Mouse (Mus musculus) CH12.LX (cell line): ENCODE measurements around the gene Tnnt1. TPM values are rescaled to one million over a fixed set of nuclear protein-coding genes. Genes with fewer than 3 reads are reported as not detected.
A peak's percentile ranks its signal among the peaks of the same experiment; 100 is the strongest.

Experiments used
- DNase-seq: peaks from one replicate; pipeline ENCODE4 v3.0.0-alpha.2; 2013; ENCODE audit errors: extremely low read depth
- H3K27ac ChIP-seq: 2 replicates; pipeline ENCODE4 v1.5.1; 2012; ENCODE audit warnings: low read depth, mild to moderate bottlenecking, control low read depth, moderate library complexity; ENCODE audit not compliant: insufficient read depth
- H3K27me3 ChIP-seq: replicated peaks from 2 replicates; pipeline ENCODE3; 2012; ENCODE audit warnings: inconsistent platforms
- H3K36me3 ChIP-seq, 2 experiments: replicated peaks in 1 of 2; 2 replicates each; pipeline versions ENCODE3 to v1.6.1; 2012; ENCODE audit warnings: inconsistent platforms in 1 of 2, low read length in 1 of 2, mild to moderate bottlenecking in 1 of 2, mixed read lengths in 1 of 2, moderate library complexity in 1 of 2; ENCODE audit not compliant: control insufficient read depth in 1 of 2, insufficient read depth in 1 of 2
- H3K4me1 ChIP-seq, 2 experiments: 2 replicates each; pipeline ENCODE4 v1.6.1; 2012; ENCODE audit warnings: inconsistent platforms in 1 of 2, moderate library complexity in 1 of 2; ENCODE audit not compliant: insufficient read depth in 2 of 2, control insufficient read depth in 1 of 2
- H3K4me2 ChIP-seq: 2 replicates; pipeline ENCODE4 v1.6.1; 2012; ENCODE audit warnings: low read depth, mild to moderate bottlenecking, control low read depth; ENCODE audit not compliant: poor library complexity, insufficient read depth, severe bottlenecking
- H3K4me3 ChIP-seq, 3 experiments: fragments of 150-350 bp in 1 of 3; sonication (generic) in 1 of 3; replicated peaks in 1 of 3; 2 replicates each; pipeline versions ENCODE3 to v1.5.1; 2011 to 2012; ENCODE audit warnings: low read depth in 2 of 3, low read length in 2 of 3, mild to moderate bottlenecking in 2 of 3, moderate library complexity in 2 of 3, control low read depth in 1 of 3, improper control_type of control experiment in 1 of 3, inconsistent platforms in 1 of 3, mixed read lengths in 1 of 3; ENCODE audit not compliant: poor library complexity in 1 of 3
- H3K79me2 ChIP-seq: replicated peaks from 2 replicates; pipeline ENCODE4 v1.6.1; 2012; ENCODE audit warnings: mild to moderate bottlenecking, moderate library complexity; ENCODE audit not compliant: control insufficient read depth, poor library complexity, insufficient read depth, severe bottlenecking; ENCODE audit errors: extremely low read depth
- H3K9ac ChIP-seq: 2 replicates; pipeline ENCODE4 v1.6.1; 2012; ENCODE audit warnings: low read depth, mild to moderate bottlenecking, control low read depth, moderate library complexity; ENCODE audit not compliant: insufficient read depth
- H3K9me3 ChIP-seq: replicated peaks from 2 replicates; pipeline ENCODE3; 2012; ENCODE audit warnings: low read length, inconsistent platforms, mixed read lengths
- BHLHE40 ChIP-seq: IDR thresholded peaks from 2 replicates; pipeline ENCODE4 v1.6.1; 2011; ENCODE audit warnings: mild to moderate bottlenecking, low read depth, low read length, improper control_type of control experiment
- CHD1 ChIP-seq: IDR thresholded peaks from 2 replicates; pipeline ENCODE4 v1.6.1; 2012; ENCODE audit warnings: low read depth, low read length, improper control_type of control experiment, inconsistent platforms
- CTCF ChIP-seq, 2 experiments: IDR thresholded peaks in 1 of 2; conservative IDR thresholded peaks in 1 of 2; 2 replicates each; pipeline ENCODE4 v1.5.1; 2011 to 2012; ENCODE audit warnings: low read depth in 2 of 2, low read length in 2 of 2, improper control_type of control experiment in 1 of 2, inconsistent platforms in 1 of 2, mild to moderate bottlenecking in 1 of 2, moderate library complexity in 1 of 2
- E2F4 ChIP-seq: IDR thresholded peaks from 2 replicates; pipeline ENCODE4 v1.6.1; 2011; ENCODE audit warnings: low read depth, low read length, improper control_type of control experiment; ENCODE audit not compliant: insufficient replicate concordance
- ETS1 ChIP-seq: conservative IDR thresholded peaks from 2 replicates; pipeline ENCODE4 v1.6.1; 2012; ENCODE audit warnings: low read depth, mild to moderate bottlenecking, inconsistent platforms, low read length, improper control_type of control experiment, moderate library complexity
- GABPA ChIP-seq: IDR thresholded peaks from 2 replicates; pipeline ENCODE4 v1.6.1; 2012; ENCODE audit warnings: low read depth, low read length, improper control_type of control experiment, inconsistent platforms; ENCODE audit not compliant: insufficient replicate concordance
- IRF4 ChIP-seq: IDR thresholded peaks from 2 replicates; pipeline ENCODE4 v1.6.1; 2014; ENCODE audit warnings: low read depth, mild to moderate bottlenecking, inconsistent platforms, low read length, improper control_type of control experiment
- JUN ChIP-seq: IDR thresholded peaks from 2 replicates; pipeline ENCODE4 v1.6.1; 2011; ENCODE audit warnings: low read depth, mild to moderate bottlenecking, low read length, improper control_type of control experiment, moderate library complexity; ENCODE audit not compliant: insufficient read depth
- JUND ChIP-seq: conservative IDR thresholded peaks from 2 replicates; pipeline ENCODE4 v1.6.1; 2011; ENCODE audit warnings: low read depth, low read length, improper control_type of control experiment
- MAFK ChIP-seq: IDR thresholded peaks from 2 replicates; pipeline ENCODE4 v1.6.1; 2011; ENCODE audit warnings: low read length, improper control_type of control experiment; ENCODE audit not compliant: insufficient replicate concordance
- MEF2A ChIP-seq: IDR thresholded peaks from 2 replicates; pipeline ENCODE4 v1.6.1; 2014; ENCODE audit warnings: low read depth, mild to moderate bottlenecking, inconsistent platforms, low read length, improper control_type of control experiment, borderline replicate concordance
- MYC ChIP-seq: IDR thresholded peaks from 2 replicates; pipeline ENCODE4 v1.6.1; 2011; ENCODE audit warnings: low read depth, mild to moderate bottlenecking, improper control_type of control experiment, low read length
- POLR2A ChIP-seq: IDR thresholded peaks from 2 replicates; pipeline ENCODE4 v1.6.1; 2011; ENCODE audit warnings: low read depth, mild to moderate bottlenecking, improper control_type of control experiment, low read length
- RAD21 ChIP-seq: IDR thresholded peaks from 2 replicates; pipeline ENCODE4 v1.6.1; 2011; ENCODE audit warnings: low read depth, mild to moderate bottlenecking, low read length, improper control_type of control experiment, moderate library complexity
- SIN3A ChIP-seq: IDR thresholded peaks from 2 replicates; pipeline ENCODE4 v1.6.1; 2012; ENCODE audit warnings: low read length, improper control_type of control experiment, inconsistent platforms
- TCF12 ChIP-seq: IDR thresholded peaks from 2 replicates; pipeline ENCODE4 v1.6.1; 2014; ENCODE audit warnings: low read depth, mild to moderate bottlenecking, inconsistent platforms, low read length, improper control_type of control experiment
- ZMIZ1 ChIP-seq: IDR thresholded peaks from 2 replicates; pipeline ENCODE4 v1.6.1; 2012; ENCODE audit warnings: low read depth, mild to moderate bottlenecking, inconsistent platforms, low read length, improper control_type of control experiment
- dilution Hi-C: fragments of 300-500 bp; cut with MboI; formaldehyde crosslinking; loops from 2 replicates; pipeline ENCODE4 v1.14.3; 2020; ENCODE audit warnings: low sequenced_read_pairs; ENCODE audit not compliant: extremely low pct_unique_long_range_greater_than_20kb, extremely low pct_ligation_motif_present
- in situ Hi-C: fragments of 300-500 bp; cut with MboI; formaldehyde crosslinking; loops from 3 replicates; pipeline ENCODE4 v1.14.3; 2019; ENCODE audit warnings: low sequenced_read_pairs, low pct_ligation_motif_present, low pct_unique_long_range_greater_than_20kb, mixed read lengths
- polyA plus RNA-seq: library from polyadenylated mRNA; unstranded; fragments of >175 nt; gene quantifications from 2 replicates; pipeline ENCODE4 v1.2.1, GENCODE M21; 2012; ENCODE audit warnings: low read depth; ENCODE audit not compliant: insufficient read length
- total RNA-seq, 2 experiments: library from RNA; depleted of rRNA; stranded (reverse); fragments of 300-350 nt in 1 of 2; fragments of >200 nt in 1 of 2; gene quantifications; 2 replicates each; pipeline ENCODE4 v1.2.3; 2012 to 2014

Gene Tnnt1
- total and polyA plus RNA-seq, 3 experiments: 0.30 to 0.36 TPM; not detected in 1

- Histone ChIP-seq H3K27me3 (no peaks in the 10 kb centered on the region), H3K79me2 (peaks cover 60% of the 10 kb centered on the region), H3K9me3 (no peaks in the 10 kb centered on the region), H3K4me2 (peak overlapping the region; percentile 98), H3K36me3 (peaks cover 23 to 58% of the 10 kb centered on the region in 2 experiments), H3K4me3 (peak overlapping the region in 2 of 3 experiments; percentile 1 to 12), H3K9ac (peak overlapping the region; percentile 94; the same call in 1 of the 2 replicates), H3K27ac (no peak overlapping the region), H3K4me1 (peaks cover 25 to 56% of the 10 kb centered on the region in 2 experiments)
- in situ Hi-C loops: no loop called here
- no peak for DNase-seq
- TF ChIP-seq RAD21 (no peak), MEF2A (no peak), SIN3A (no peak), TCF12 (no peak), CHD1 (no peak), MYC (no peak), MAFK (no peak), POLR2A (no peak)
- dilution Hi-C loops: no loop called here
Observed at GRCm38 (mm10) chr7:4499034-4499433, 17.1 kb downstream of the Tnnt1 start.

DNA sequence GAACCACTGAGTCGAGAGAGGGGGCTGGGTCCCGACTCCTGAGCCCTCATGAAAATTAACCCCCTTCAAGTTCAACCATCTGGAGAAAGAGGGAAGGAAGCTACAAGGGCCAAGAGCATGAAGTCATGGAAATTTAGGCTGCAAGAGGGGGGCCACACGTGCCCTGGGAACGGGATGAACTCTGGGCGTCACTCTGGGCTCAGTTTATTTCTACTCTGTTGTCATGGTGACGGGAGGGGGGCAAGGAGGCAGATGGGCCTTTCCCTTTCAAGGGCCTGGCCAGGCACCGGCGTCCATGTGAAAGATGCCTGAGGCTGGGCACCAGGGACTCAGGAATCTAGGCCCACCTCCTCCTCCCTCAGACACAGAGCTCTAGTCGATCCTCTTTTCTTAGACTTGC lies 17.9 kb downstream of the Tnnt1 start:
- TF ChIP-seq JUN (no peak), BHLHE40 (peak; percentile 53)
- dilution Hi-C loops (no loop called here), in situ Hi-C loops (no loop called here)
- no peaks in the 10 kb centered on the region for H3K9me3 ChIP-seq
- H3K27me3 ChIP-seq: no peaks in the 10 kb centered on the region
- peaks cover 63% of the 10 kb centered on the region for H3K79me2 ChIP-seq
- H3K9ac ChIP-seq: peak overlapping the region; percentile 25; the same call in 1 of the 2 replicates
- peaks cover 29 to 66% of the 10 kb centered on the region in 2 experiments for H3K36me3 ChIP-seq
- peak; percentile 34 for DNase-seq
- no peak overlapping the region for H3K27ac ChIP-seq
- peaks cover 20 to 49% of the 10 kb centered on the region in 2 experiments for H3K4me1 ChIP-seq
- peak overlapping the region; percentile 32; the same call in 1 of the 2 replicates for H3K4me2 ChIP-seq
- H3K4me3 ChIP-seq: no peak overlapping the region

DNA sequence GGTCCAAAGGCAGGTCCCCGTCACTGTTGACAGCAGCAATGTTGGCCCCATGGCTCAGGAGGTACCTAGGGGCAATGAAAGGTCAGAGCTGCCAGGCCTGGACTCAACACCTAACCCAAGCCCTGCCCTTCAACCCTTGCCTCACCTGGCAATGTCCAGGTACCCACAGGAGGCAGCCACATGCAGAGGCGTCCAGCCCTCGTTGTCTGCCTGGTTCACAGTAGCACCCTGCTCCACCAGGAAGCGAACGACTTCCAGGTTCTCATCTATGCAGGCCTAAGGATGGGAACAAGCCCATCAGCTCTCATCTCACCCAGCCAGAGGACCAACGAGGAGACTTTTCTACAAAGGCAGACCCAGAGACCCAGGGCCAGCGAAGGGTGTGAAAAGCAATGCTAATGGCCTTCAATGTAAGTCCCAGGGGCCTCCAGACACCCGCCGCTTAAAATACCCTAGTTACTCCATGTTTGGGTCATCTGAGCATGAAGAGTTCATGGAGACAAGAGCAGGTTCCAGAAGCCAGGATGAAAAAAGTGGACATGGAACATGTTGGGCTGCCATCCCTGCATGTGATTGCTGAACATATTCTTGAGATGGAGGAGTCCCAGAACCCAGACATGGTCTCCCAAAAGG lies 18.8 kb downstream of the Tnnt1 start:
- Histone ChIP-seq H3K79me2 (peaks cover 63% of the 10 kb centered on the region), H3K9me3 (no peaks in the 10 kb centered on the region), H3K27ac (no peak overlapping the region), H3K36me3 (peaks cover 38 to 74% of the 10 kb centered on the region in 2 experiments), H3K27me3 (no peaks in the 10 kb centered on the region), H3K4me3 (no peak overlapping the region), H3K9ac (no peak overlapping the region), H3K4me1 (peaks cover 20 to 40% of the 10 kb centered on the region in 2 experiments), H3K4me2 (no peak overlapping the region)
- DNase-seq: no peak
- dilution Hi-C loops (no loop called here), in situ Hi-C loops (no loop called here)
- no peak for TF ChIP-seq IRF4
- no peak for TF ChIP-seq POLR2A
- TF ChIP-seq E2F4: no peak
- no peak for TF ChIP-seq JUND
- no peak for TF ChIP-seq JUN
- no peak for TF ChIP-seq ZMIZ1
- TF ChIP-seq ETS1: no peak
- TF ChIP-seq CTCF (conservative IDR thresholded peaks at IDR 0.05 in 1 of 2, IDR thresholded peaks at IDR 0.05 in 1 of 2; ENCODE audit: low read depth in 2 of 2, low read length in 2 of 2): no peak
- no peak for TF ChIP-seq GABPA
